Mouse (Mus musculus) liver, embryonic 11.5 days (tissue): ENCODE measurements around the gene Kcnj6. TPM values are rescaled to one million over a fixed set of nuclear protein-coding genes. Genes with fewer than 3 reads are reported as not detected.
A peak's percentile ranks its signal among the peaks of the same experiment; 100 is the strongest.

ENCODE experiments used
- ATAC-seq: fragments of 200-750 bp; cut with Nextera tagmentation; replicated peaks from 2 replicates; pipeline ENCODE4 v1.8.0; 2017; ENCODE audit warnings: moderate number of reproducible peaks, mild to moderate bottlenecking, moderate TSS enrichment, moderate library complexity; ENCODE audit not compliant: low FRiP score
- DNase-seq: peaks from one replicate; pipeline ENCODE4 v3.0.0-alpha.2; 2017; ENCODE audit warnings: low spot score
- H3K27ac ChIP-seq: fragments of 300-500 bp; sonication (generic); 2 replicates; pipeline ENCODE4 v1.5.1; 2014; ENCODE audit warnings: mild to moderate bottlenecking, low read depth, low read length, control low read depth
- H3K27me3 ChIP-seq: fragments of 300-500 bp; sonication (generic); replicated peaks from 2 replicates; pipeline ENCODE4 v1.6.1; 2014; ENCODE audit warnings: low read length, mixed read lengths; ENCODE audit not compliant: control insufficient read depth, insufficient read depth
- H3K36me3 ChIP-seq: fragments of 300-500 bp; sonication (generic); 2 replicates; pipeline ENCODE4 v1.6.1; 2014; ENCODE audit warnings: mild to moderate bottlenecking, low read length, moderate library complexity, mixed read lengths; ENCODE audit not compliant: control insufficient read depth, insufficient read depth
- H3K4me1 ChIP-seq: fragments of 300-500 bp; sonication (generic); replicated peaks from 2 replicates; pipeline ENCODE4 v1.6.1; 2014; ENCODE audit warnings: low read length, mixed read lengths; ENCODE audit not compliant: control insufficient read depth, insufficient read depth
- H3K4me2 ChIP-seq: fragments of 300-500 bp; sonication (generic); 2 replicates; pipeline ENCODE4 v1.6.1; 2014; ENCODE audit warnings: mild to moderate bottlenecking, control low read depth, moderate library complexity
- H3K4me3 ChIP-seq: fragments of 300-500 bp; sonication (generic); 2 replicates; pipeline ENCODE4 v1.5.1; 2014; ENCODE audit warnings: low read depth, low read length, control low read depth
- H3K9ac ChIP-seq: fragments of 300-500 bp; sonication (generic); 2 replicates; pipeline ENCODE4 v1.6.1; 2014; ENCODE audit warnings: low read depth, low read length, control low read depth
- H3K9me3 ChIP-seq: fragments of 300-500 bp; sonication (generic); 2 replicates; pipeline ENCODE4 v1.6.1; 2016; ENCODE audit warnings: low read length, inconsistent platforms, mixed read lengths; ENCODE audit not compliant: control insufficient read depth
- WGBS: fragments of 180-500 bp; shearing (Covaris S2); extraction: QIAGEN DNeasy Blood & Tissue Kit; methylation state at CpG from one replicate; pipeline ENCODE4 v1.1.7; 2014; 5-methylcytosine and 5-hydroxymethylcytosine counted together
- polyA plus RNA-seq: library from polyadenylated mRNA; unstranded; fragments of >200 nt; fragmentation: Nextera tagmentation; extraction: Ambion mirVana; gene quantifications from 2 replicates; pipeline ENCODE4 v1.2.1, GENCODE M21; 2014

Gene Kcnj6
- polyA plus RNA-seq: not detected in 2 replicates

DNA sequence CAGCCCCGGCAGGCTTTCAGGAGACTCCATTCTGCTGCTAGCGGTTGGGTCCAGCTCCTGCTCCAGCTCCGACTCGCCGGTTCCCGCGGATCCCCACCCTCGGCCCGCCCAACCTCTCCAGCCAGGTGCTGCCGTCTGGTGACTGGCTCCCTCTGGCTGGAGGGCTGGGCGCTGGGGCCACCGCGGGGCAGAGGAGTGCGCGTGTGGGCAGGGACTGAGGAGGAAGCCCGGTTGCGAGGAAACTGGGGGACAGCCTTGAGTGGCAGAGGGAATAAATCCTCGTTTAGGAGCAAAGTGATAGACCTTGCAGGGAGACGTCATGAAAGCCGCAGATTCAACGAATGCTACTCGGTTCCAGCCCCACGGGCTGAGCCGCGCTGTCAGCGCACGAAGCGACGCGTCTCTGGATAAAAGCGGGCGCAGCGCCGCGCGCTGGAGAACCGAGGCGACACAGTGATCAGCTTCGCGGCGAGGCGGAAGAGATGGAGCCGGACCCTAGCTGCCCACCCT lies at the start of gene Kcnj6:
Gene Kcnj6, minus strand, starts transcription at position 362 of the 510 bp plus-strand sequence.
- H3K4me3 ChIP-seq: no peak within 1 kb of the TSS

DNA sequence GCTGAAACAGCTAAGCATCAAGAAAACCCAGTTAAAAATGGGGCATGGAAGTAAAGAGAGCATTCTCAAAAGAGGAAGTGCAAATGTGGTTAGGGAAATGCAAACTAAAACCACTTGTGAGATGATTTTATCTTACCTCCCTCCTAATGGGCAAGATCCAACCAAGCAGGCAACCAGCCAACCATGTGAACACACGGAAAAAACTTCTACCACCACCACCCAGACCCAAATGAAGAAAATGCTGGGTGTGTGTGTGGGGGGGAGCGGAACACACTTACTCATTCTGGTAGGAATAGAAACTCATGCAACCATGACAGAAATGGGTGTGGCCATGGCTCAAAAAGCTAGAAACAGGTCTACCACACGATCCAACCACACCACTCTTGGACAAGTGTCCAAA lies 12.4 kb upstream of the Kcnj6 start:
- no peak for DNase-seq
- no peaks in the 10 kb centered on the region for H3K27me3 ChIP-seq
- no peak for ATAC-seq
- H3K4me2 ChIP-seq: no peak overlapping the region
- no peak overlapping the region for H3K4me3 ChIP-seq
- no peak overlapping the region for H3K9ac ChIP-seq
- H3K27ac ChIP-seq: no peak overlapping the region
- H3K36me3 ChIP-seq: no peaks in the 10 kb centered on the region
- H3K9me3 ChIP-seq: no peaks in the 10 kb centered on the region
- H3K4me1 ChIP-seq: no peaks in the 10 kb centered on the region
- WGBS: 72% methylated on average over 3 of the region's 3 CpGs

More for the DNA sequence above, at the start of gene Kcnj6:
- Histone ChIP-seq H3K9ac (no peak within 1 kb of the TSS), H3K27me3 (peaks cover 34% of the 10 kb centered on the region), H3K27ac (no peak within 1 kb of the TSS), H3K4me2 (peak within 1 kb of the TSS; percentile 42; the same call in 1 of the 2 replicates), H3K9me3 (no peaks in the 10 kb centered on the region), H3K4me1 (no peaks in the 10 kb centered on the region), H3K36me3 (no peaks in the 10 kb centered on the region)
- ATAC-seq (no peak), DNase-seq (peak; percentile 36)
- WGBS: 2% methylated on average over 43 of the region's 43 CpGs

GRCm38 (mm10) chr16:95004599-95004998 lies 7.1 kb upstream of the Kcnj6 start:
- H3K4me2 ChIP-seq: no peak overlapping the region
- no peak overlapping the region for H3K4me3 ChIP-seq
- no peaks in the 10 kb centered on the region for H3K4me1 ChIP-seq
- 31% methylated on average over 8 of the region's 8 CpGs for WGBS
- no peaks in the 10 kb centered on the region for H3K27me3 ChIP-seq
- H3K27ac ChIP-seq: no peak overlapping the region
- ATAC-seq (no peak), DNase-seq (no peak)
- H3K9me3 ChIP-seq: no peaks in the 10 kb centered on the region
- no peaks in the 10 kb centered on the region for H3K36me3 ChIP-seq
- H3K9ac ChIP-seq: no peak overlapping the region

- H3K9ac ChIP-seq: no peak overlapping the region
- WGBS: 66% methylated on average over 5 of the region's 5 CpGs
- H3K9me3 ChIP-seq: no peaks in the 10 kb centered on the region
- H3K27me3 ChIP-seq: peaks cover 34% of the 10 kb centered on the region
- H3K4me1 ChIP-seq: no peaks in the 10 kb centered on the region
- H3K4me2 ChIP-seq: no peak overlapping the region
- H3K36me3 ChIP-seq: no peaks in the 10 kb centered on the region
- DNase-seq (no peak), ATAC-seq (no peak)
- no peak overlapping the region for H3K4me3 ChIP-seq
- H3K27ac ChIP-seq: no peak overlapping the region
Measured at GRCm38 (mm10) chr16:94999551-94999950, 2.0 kb upstream of the Kcnj6 start.

DNA sequence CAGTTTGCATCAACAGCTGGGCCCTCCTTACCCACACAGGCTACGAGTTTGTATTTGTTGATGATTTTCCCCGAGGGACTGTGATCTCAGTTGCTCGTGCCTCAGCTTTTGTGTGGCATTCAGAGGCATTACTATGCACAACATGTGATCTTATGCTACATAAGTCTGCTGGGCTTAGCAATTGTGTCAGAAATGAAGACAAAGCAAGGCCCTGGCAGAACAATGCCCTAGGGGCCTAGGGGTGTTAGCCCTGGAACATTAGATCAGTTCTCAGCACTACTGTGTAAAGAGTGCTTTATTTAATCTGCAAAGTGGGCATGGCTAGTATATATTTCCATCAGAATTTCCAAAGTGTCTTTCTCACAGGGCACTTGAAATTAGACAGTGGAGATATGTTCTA lies 1.5 kb upstream of the Kcnj6 start:
- no peak overlapping the region for H3K4me3 ChIP-seq
- no peak overlapping the region for H3K4me2 ChIP-seq
- no peak overlapping the region for H3K9ac ChIP-seq
- DNase-seq: no peak
- no peak for ATAC-seq
- H3K4me1 ChIP-seq: no peaks in the 10 kb centered on the region
- H3K9me3 ChIP-seq: no peaks in the 10 kb centered on the region
- 72% methylated on average over 3 of the region's 3 CpGs for WGBS
- H3K36me3 ChIP-seq: no peaks in the 10 kb centered on the region
- peaks cover 34% of the 10 kb centered on the region for H3K27me3 ChIP-seq
- no peak overlapping the region for H3K27ac ChIP-seq

GRCm38 (mm10) chr16:94996791-94997281 lies 665 bp downstream of the Kcnj6 start:
- Histone ChIP-seq H3K27ac (no peak overlapping the region), H3K27me3 (peaks cover 34% of the 10 kb centered on the region), H3K9ac (no peak overlapping the region), H3K4me1 (no peaks in the 10 kb centered on the region), H3K36me3 (no peaks in the 10 kb centered on the region), H3K4me2 (no peak overlapping the region), H3K4me3 (no peak overlapping the region), H3K9me3 (no peaks in the 10 kb centered on the region)
- WGBS: 18% methylated on average over 16 of the region's 16 CpGs
- no peak for ATAC-seq
- no peak for DNase-seq

DNA sequence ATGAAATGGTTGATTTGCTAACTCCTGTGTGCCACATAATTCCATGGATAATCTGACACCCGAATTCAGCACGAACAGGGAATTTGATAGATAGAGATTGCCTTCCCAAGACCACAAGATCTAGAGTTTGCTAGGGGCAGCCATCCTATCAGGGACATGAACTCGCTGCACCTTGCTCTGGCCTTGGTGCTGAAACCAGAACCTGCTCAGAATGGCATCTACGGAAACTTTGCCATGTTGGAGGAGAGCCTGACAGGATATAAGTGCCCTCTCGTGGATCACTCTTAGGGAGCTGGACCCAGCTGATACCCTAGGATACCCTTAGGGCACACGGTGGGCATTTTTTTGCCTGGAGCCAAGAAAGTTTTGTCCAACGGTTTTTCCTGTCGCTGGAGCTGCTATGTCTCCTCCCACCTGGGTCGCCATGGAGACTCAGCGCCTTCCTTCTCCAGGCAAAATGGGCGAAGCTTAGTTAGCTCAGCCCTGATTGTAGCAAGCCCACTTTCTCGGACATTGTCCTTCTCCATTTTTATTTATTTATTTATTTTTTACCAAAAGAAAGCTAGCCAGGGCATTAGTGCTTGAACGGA lies 1.9 kb downstream of the Kcnj6 start:
- ATAC-seq (no peak), DNase-seq (peak; percentile 50)
- WGBS: 14% methylated on average over 13 of the region's 13 CpGs
- no peaks in the 10 kb centered on the region for H3K36me3 ChIP-seq
- peaks cover 34% of the 10 kb centered on the region for H3K27me3 ChIP-seq
- H3K4me2 ChIP-seq: no peak overlapping the region
- H3K9me3 ChIP-seq: no peaks in the 10 kb centered on the region
- H3K27ac ChIP-seq: no peak overlapping the region
- no peaks in the 10 kb centered on the region for H3K4me1 ChIP-seq
- H3K4me3 ChIP-seq: no peak overlapping the region
- H3K9ac ChIP-seq: no peak overlapping the region

- WGBS: 57% methylated on average over 4 of the region's 4 CpGs
- H3K4me2 ChIP-seq: no peak overlapping the region
- no peak overlapping the region for H3K4me3 ChIP-seq
- no peaks in the 10 kb centered on the region for H3K36me3 ChIP-seq
- H3K27me3 ChIP-seq: peaks cover 34% of the 10 kb centered on the region
- DNase-seq (no peak), ATAC-seq (no peak)
- H3K9ac ChIP-seq: no peak overlapping the region
- no peak overlapping the region for H3K27ac ChIP-seq
- no peaks in the 10 kb centered on the region for H3K9me3 ChIP-seq
- no peaks in the 10 kb centered on the region for H3K4me1 ChIP-seq
Measured at GRCm38 (mm10) chr16:94994924-94995323, 2.6 kb downstream of the Kcnj6 start.

- H3K9ac ChIP-seq: no peak overlapping the region
- H3K36me3 ChIP-seq: no peaks in the 10 kb centered on the region
- H3K27me3 ChIP-seq: peaks cover 34% of the 10 kb centered on the region
- ATAC-seq (no peak), DNase-seq (no peak)
- H3K9me3 ChIP-seq: no peaks in the 10 kb centered on the region
- 68% methylated on average over 3 of the region's 3 CpGs for WGBS
- H3K4me3 ChIP-seq: no peak overlapping the region
- H3K27ac ChIP-seq: no peak overlapping the region
- H3K4me1 ChIP-seq: no peaks in the 10 kb centered on the region
- no peak overlapping the region for H3K4me2 ChIP-seq
Measured at GRCm38 (mm10) chr16:94994148-94994547, 3.4 kb downstream of the Kcnj6 start.
